Mouse (Mus musculus): ENCODE data around the gene Rnf181. TPM values are rescaled to one million over a fixed set of nuclear protein-coding genes. Genes with fewer than 3 reads are reported as not detected.

Rnf181 gene
- polyA plus RNA-seq, 1 experiment, result 192 TPM

- 70% methylated on average over 5 of the region's 5 CpGs for WGBS
- Histone ChIP-seq H3K27me3 (replicated peaks; ENCODE audit: control insufficient read depth, insufficient read depth, low read length) (no peaks in the 10 kb centered on the region), H3K27ac (ENCODE audit: insufficient read depth, low read depth, low read length) (peak overlapping the region; percentile 64), H3K36me3 (ENCODE audit: control insufficient read depth, insufficient read depth, low read length) (no peaks in the 10 kb centered on the region), H3K4me3 (ENCODE audit: insufficient read depth, low read depth, low read length) (no peak overlapping the region), H3K4me1 (ENCODE audit: control insufficient read depth, insufficient read depth, low read length) (peaks cover 12% of the 10 kb centered on the region)
- TF ChIP-seq POLR2A (IDR thresholded peaks at IDR 0.05; ENCODE audit: low read depth, low read length), result no peak
- TF ChIP-seq CTCF (conservative IDR thresholded peaks at IDR 0.05; ENCODE audit: insufficient read depth, insufficient read length, low read depth, low read length), result no peak
- peak; percentile 76 for DNase-seq
Measured at GRCm38 (mm10) chr6:72371147-72371546, 4.4 kb upstream of the Rnf181 start.

GRCm38 (mm10) chr6:72370091-72370490 is 3.3 kb upstream of the Rnf181 start:
- no peak overlapping the region for H3K4me3 ChIP-seq (ENCODE audit: insufficient read depth, low read depth, low read length)
- no peak overlapping the region for H3K27ac ChIP-seq (ENCODE audit: insufficient read depth, low read depth, low read length)
- TF ChIP-seq CTCF (conservative IDR thresholded peaks at IDR 0.05; ENCODE audit: insufficient read depth, insufficient read length, low read depth, low read length) (no peak), POLR2A (IDR thresholded peaks at IDR 0.05; ENCODE audit: low read depth, low read length) (no peak)
- no peaks in the 10 kb centered on the region for H3K27me3 ChIP-seq (replicated peaks; ENCODE audit: control insufficient read depth, insufficient read depth, low read length)
- H3K36me3 ChIP-seq (ENCODE audit: control insufficient read depth, insufficient read depth, low read length), result no peaks in the 10 kb centered on the region
- peak; percentile 58 for DNase-seq
- H3K4me1 ChIP-seq (ENCODE audit: control insufficient read depth, insufficient read depth, low read length), result peaks cover 12% of the 10 kb centered on the region
- WGBS, result 72% methylated on average over 12 of the region's 12 CpGs

- Histone ChIP-seq H3K4me1 (ENCODE audit: control insufficient read depth, insufficient read depth, low read length) (peaks cover 12% of the 10 kb centered on the region), H3K27me3 (replicated peaks; ENCODE audit: control insufficient read depth, insufficient read depth, low read length) (no peaks in the 10 kb centered on the region), H3K4me3 (ENCODE audit: insufficient read depth, low read depth, low read length) (no peak overlapping the region), H3K36me3 (ENCODE audit: control insufficient read depth, insufficient read depth, low read length) (no peaks in the 10 kb centered on the region), H3K27ac (ENCODE audit: insufficient read depth, low read depth, low read length) (no peak overlapping the region)
- no peak for DNase-seq
- TF ChIP-seq POLR2A (IDR thresholded peaks at IDR 0.05; ENCODE audit: low read depth, low read length), result no peak
- TF ChIP-seq CTCF (conservative IDR thresholded peaks at IDR 0.05; ENCODE audit: insufficient read depth, insufficient read length, low read depth, low read length), result peak; percentile 29
- 90% methylated on average over 4 of the region's 4 CpGs for WGBS
Measured at GRCm38 (mm10) chr6:72369557-72369956, 2.8 kb upstream of the Rnf181 start.

- no peak overlapping the region for H3K27ac ChIP-seq (ENCODE audit: insufficient read depth, low read depth, low read length)
- H3K27me3 ChIP-seq (replicated peaks; ENCODE audit: control insufficient read depth, insufficient read depth, low read length), result no peaks in the 10 kb centered on the region
- H3K36me3 ChIP-seq (ENCODE audit: control insufficient read depth, insufficient read depth, low read length), result no peaks in the 10 kb centered on the region
- H3K4me3 ChIP-seq (ENCODE audit: insufficient read depth, low read depth, low read length), result no peak overlapping the region
- DNase-seq, result no peak
- TF ChIP-seq CTCF (conservative IDR thresholded peaks at IDR 0.05; ENCODE audit: insufficient read depth, insufficient read length, low read depth, low read length), result no peak
- no peak for TF ChIP-seq POLR2A (IDR thresholded peaks at IDR 0.05; ENCODE audit: low read depth, low read length)
- 79% methylated on average over 4 of the region's 4 CpGs for WGBS
- peaks cover 3% of the 10 kb centered on the region; the same call in 1 of the 2 replicates for H3K4me1 ChIP-seq (ENCODE audit: control insufficient read depth, insufficient read depth, low read length)
Measured at GRCm38 (mm10) chr6:72367460-72367974, 761 bp upstream of the Rnf181 start.

- peaks cover 3% of the 10 kb centered on the region; the same call in 1 of the 2 replicates for H3K4me1 ChIP-seq (ENCODE audit: control insufficient read depth, insufficient read depth, low read length)
- H3K4me3 ChIP-seq (ENCODE audit: insufficient read depth, low read depth, low read length), result no peak overlapping the region
- DNase-seq, result peak; percentile 19
- TF ChIP-seq POLR2A (IDR thresholded peaks at IDR 0.05; ENCODE audit: low read depth, low read length), result no peak
- TF ChIP-seq CTCF (conservative IDR thresholded peaks at IDR 0.05; ENCODE audit: insufficient read depth, insufficient read length, low read depth, low read length), result no peak
- H3K27me3 ChIP-seq (replicated peaks; ENCODE audit: control insufficient read depth, insufficient read depth, low read length), result no peaks in the 10 kb centered on the region
- no peak overlapping the region for H3K27ac ChIP-seq (ENCODE audit: insufficient read depth, low read depth, low read length)
- no peaks in the 10 kb centered on the region for H3K36me3 ChIP-seq (ENCODE audit: control insufficient read depth, insufficient read depth, low read length)
- 41% methylated on average over 3 of the region's 3 CpGs for WGBS
Measured at GRCm38 (mm10) chr6:72366304-72366703, 452 bp downstream of the Rnf181 start.

- peak; percentile 63 for DNase-seq
- no peak for TF ChIP-seq POLR2A (IDR thresholded peaks at IDR 0.05; ENCODE audit: low read depth, low read length)
- no peak for TF ChIP-seq CTCF (conservative IDR thresholded peaks at IDR 0.05; ENCODE audit: insufficient read depth, insufficient read length, low read depth, low read length)
- H3K4me3 ChIP-seq (ENCODE audit: insufficient read depth, low read depth, low read length), result no peak overlapping the region
- WGBS, result 46% methylated on average over 6 of the region's 6 CpGs
- no peaks in the 10 kb centered on the region for H3K27me3 ChIP-seq (replicated peaks; ENCODE audit: control insufficient read depth, insufficient read depth, low read length)
- no peak overlapping the region for H3K27ac ChIP-seq (ENCODE audit: insufficient read depth, low read depth, low read length)
- peaks cover 4% of the 10 kb centered on the region; the same call in 1 of the 2 replicates for H3K36me3 ChIP-seq (ENCODE audit: control insufficient read depth, insufficient read depth, low read length)
- H3K4me1 ChIP-seq (ENCODE audit: control insufficient read depth, insufficient read depth, low read length), result peaks cover 8% of the 10 kb centered on the region
Measured at GRCm38 (mm10) chr6:72364985-72365384, 1.8 kb downstream of the Rnf181 start.

GRCm38 (mm10) chr6:72364009-72364408 is 2.7 kb downstream of the Rnf181 start:
- 39% methylated on average over 7 of the region's 7 CpGs for WGBS
- TF ChIP-seq POLR2A (IDR thresholded peaks at IDR 0.05; ENCODE audit: low read depth, low read length) (no peak), CTCF (conservative IDR thresholded peaks at IDR 0.05; ENCODE audit: insufficient read depth, insufficient read length, low read depth, low read length) (peak; percentile 63)
- Histone ChIP-seq H3K27ac (ENCODE audit: insufficient read depth, low read depth, low read length) (no peak overlapping the region), H3K27me3 (replicated peaks; ENCODE audit: control insufficient read depth, insufficient read depth, low read length) (no peaks in the 10 kb centered on the region), H3K36me3 (ENCODE audit: control insufficient read depth, insufficient read depth, low read length) (peaks cover 7% of the 10 kb centered on the region; the same call in 1 of the 2 replicates), H3K4me3 (ENCODE audit: insufficient read depth, low read depth, low read length) (no peak overlapping the region), H3K4me1 (ENCODE audit: control insufficient read depth, insufficient read depth, low read length) (peaks cover 12% of the 10 kb centered on the region)
- DNase-seq, result peak; percentile 42

All from kidney, adult 2 months (tissue).